Mouse (Mus musculus) heart, adult 8-10 months (tissue): Measurements from ENCODE around the gene Gm49776. TPM values are rescaled to one million over a fixed set of nuclear protein-coding genes. Genes with fewer than 3 reads are reported as not detected.
"Not testable (repeated sequence)": the region's sequence is repeated elsewhere in the genome, so short reads cannot be mapped to it uniquely, and the experiment has no call there.

Experiments
- DNase-seq: peaks from one replicate; pipeline ENCODE4 v3.0.0; 2022; ENCODE audit warnings: low spot score
- total RNA-seq, 4 experiments: library from RNA; stranded (reverse); gene quantifications; 2 replicates each; pipeline ENCODE4 v1.2.4; 2022

The Gm49776 gene
- total RNA-seq: not detected

GRCm38 (mm10) chr16:18258221-18258620 lies at the start of gene Gm49776:
TSS of gene Gm49776 (minus strand) at chr16:18258321.
- no peak for DNase-seq

GRCm38 (mm10) chr16:18289614-18290013 lies 31.5 kb upstream of the Gm49776 start:
- DNase-seq: not testable (repeated sequence)

GRCm38 (mm10) chr16:18289067-18289588 lies 31.0 kb upstream of the Gm49776 start, which contains the start of gene Dgcr8:
TSS of gene Dgcr8 (minus strand) at chr16:18289246.
- peak; percentile 97 for DNase-seq

GRCm38 (mm10) chr16:18288581-18289061 lies 30.5 kb upstream of the Gm49776 start:
- DNase-seq: no peak

GRCm38 (mm10) chr16:18288166-18288565 lies 30.0 kb upstream of the Gm49776 start:
- peak; percentile 4 for DNase-seq

- DNase-seq: no peak
These were observed 17.0 kb upstream of the Gm49776 start for GRCm38 (mm10) chr16:18275166-18275565.

- DNase-seq: no peak
These were observed 10.1 kb upstream of the Gm49776 start for GRCm38 (mm10) chr16:18268182-18268581.

- no peak for DNase-seq
These were observed 6.9 kb upstream of the Gm49776 start for GRCm38 (mm10) chr16:18265024-18265423.

- DNase-seq: no peak
These were observed 4.3 kb downstream of the Gm49776 start for GRCm38 (mm10) chr16:18253866-18254265.

GRCm38 (mm10) chr16:18252736-18253135 lies 5.4 kb downstream of the Gm49776 start:
- DNase-seq: no peak

- no peak for DNase-seq
These were observed 7.0 kb downstream of the Gm49776 start for GRCm38 (mm10) chr16:18250828-18251790.

- no peak for DNase-seq
These were observed 7.9 kb downstream of the Gm49776 start for GRCm38 (mm10) chr16:18250231-18250630.

GRCm38 (mm10) chr16:18249364-18249967 lies 8.7 kb downstream of the Gm49776 start:
- DNase-seq: peak; percentile 47

GRCm38 (mm10) chr16:18248433-18249363 lies 9.4 kb downstream of the Gm49776 start, which contains the start of the genes Trmt2a and Ranbp1:
TSS of gene Trmt2a (plus strand) at chr16:18248679.
TSS of gene Ranbp1 (minus strand) at chr16:18248732.
- peak; percentile 96 for DNase-seq

GRCm38 (mm10) chr16:18247521-18248399 lies 10.4 kb downstream of the Gm49776 start:
- no peak for DNase-seq

- no peak for DNase-seq
These were observed 16.5 kb downstream of the Gm49776 start for GRCm38 (mm10) chr16:18241581-18241980.

GRCm38 (mm10) chr16:18236676-18237501 lies 21.2 kb downstream of the Gm49776 start:
- no peak for DNase-seq

GRCm38 (mm10) chr16:18235389-18236065 lies 22.6 kb downstream of the Gm49776 start:
- DNase-seq: peak; percentile 73
